Mouse (Mus musculus) kidney, adult 11 months (tissue): ENCODE data around the gene Neurl2.
"Not testable (repeated sequence)": the region's sequence is repeated elsewhere in the genome, so short reads cannot be mapped to it uniquely, and the experiment has no call there.

Experiments used
- DNase-seq: peaks from one replicate; pipeline ENCODE4 v3.0.0; 2022

Gene Neurl2

DNA sequence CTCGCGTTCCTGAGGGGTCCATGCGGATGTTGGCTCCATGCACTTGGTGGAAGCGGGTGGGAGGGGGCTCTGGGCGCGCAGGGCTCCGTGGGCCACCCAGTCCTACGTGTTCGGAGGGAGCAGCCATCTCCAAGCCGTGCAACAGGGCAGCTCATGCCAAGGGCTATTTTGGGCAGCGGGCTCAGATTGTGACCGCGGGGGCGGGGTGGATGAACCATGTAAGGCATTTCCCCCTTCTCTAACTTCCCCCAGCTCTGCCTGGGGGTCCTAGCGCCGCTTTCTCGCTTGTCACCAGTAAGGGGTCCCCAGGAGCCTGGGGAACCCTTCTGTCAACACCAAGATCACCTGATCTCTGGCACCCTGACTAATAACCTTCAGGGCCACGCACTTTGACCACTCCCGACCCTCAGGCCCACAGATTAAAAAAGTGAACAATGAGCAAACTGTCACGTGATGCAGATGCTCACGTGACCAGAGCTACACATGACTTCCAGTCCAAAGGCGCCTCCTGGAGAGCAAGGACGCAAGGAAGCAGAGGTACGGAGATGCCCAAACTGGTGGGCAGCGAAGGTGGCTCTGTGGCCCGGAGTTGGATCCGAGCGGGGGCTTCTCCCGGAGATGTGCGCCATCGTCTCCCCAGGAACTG is at the start of gene Neurl2:
Gene Neurl2, minus strand, starts transcription at position 143 of the 646 bp plus-strand sequence.
- DNase-seq, result peak; percentile 94

DNA sequence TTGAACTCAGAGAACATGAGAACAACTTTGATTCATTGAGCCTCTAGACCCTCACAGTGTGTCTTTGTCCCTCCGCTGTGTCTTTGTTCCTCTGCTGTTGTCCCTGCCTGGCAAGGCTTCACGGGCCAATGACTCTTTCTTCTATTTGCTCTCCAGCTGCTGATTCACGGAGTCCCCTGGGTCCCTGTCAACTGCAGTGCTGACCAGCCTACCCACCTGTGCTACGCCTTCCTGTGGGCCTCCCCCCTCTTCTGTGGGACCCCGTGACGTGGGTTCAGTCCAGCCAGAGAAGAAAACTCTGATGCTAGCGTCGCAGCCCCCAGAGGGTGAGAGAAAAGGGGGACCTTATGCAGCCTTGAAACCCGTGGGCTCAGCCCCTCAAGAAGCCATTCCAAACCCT is 49.4 kb upstream of the Neurl2 start:
- DNase-seq, result no peak

DNA sequence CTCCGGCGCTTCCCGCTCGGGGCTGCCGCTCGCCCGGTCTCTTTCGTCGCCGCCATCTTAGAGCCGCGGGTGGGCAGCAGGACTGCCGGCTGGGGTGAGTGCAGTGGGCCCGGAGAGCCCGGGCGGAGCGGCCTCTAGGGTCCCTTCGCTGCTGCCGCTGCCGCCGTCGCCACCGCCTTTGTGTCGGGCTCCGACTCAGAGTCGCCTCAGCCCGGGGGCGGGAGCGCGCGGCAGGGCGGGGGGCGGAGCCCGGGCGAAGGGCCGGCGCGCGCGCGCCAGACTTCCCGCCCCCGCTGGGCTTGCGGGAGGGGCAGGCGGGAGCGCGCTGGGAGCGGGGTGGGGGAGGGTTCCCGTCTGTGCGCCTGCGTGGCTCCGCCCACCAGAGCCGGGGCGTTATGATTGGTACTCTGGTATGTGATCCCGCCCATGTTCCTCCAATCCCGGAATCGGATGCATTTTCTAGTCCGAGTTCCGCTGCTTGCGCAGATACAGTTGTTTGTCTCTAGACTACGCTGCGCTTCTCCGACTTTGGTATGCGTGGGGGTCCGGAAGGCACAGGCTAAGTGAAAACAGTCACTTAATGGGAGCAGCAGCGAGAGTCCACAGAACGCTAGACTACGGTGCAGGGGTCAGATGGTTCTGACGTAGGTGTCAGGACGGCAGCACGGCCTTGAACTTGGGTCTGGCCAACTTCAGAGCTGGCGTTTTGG is 46.5 kb upstream of the Neurl2 start:
- DNase-seq, result peak; percentile 95

DNA sequence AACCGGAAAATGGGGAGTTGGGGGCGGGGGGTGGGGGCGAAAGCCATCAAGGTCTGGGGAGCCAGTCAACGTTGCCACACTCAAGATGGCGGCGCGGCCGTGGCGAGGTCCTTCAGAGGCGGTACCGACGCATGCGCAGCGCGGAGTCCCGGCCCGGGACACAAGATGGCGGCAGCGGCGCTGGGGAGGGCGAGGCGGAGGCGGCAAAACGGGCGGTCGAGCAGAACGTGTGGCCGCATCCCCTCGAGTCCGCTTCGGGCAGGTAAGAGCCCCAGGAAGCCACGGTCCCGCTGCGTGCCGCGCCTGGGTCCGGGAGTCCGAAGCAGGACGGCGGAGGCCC is 45.9 kb upstream of the Neurl2 start, which contains the start of gene Pcif1:
Gene Pcif1, plus strand, starts transcription at position 77 of the 340 bp plus-strand sequence.
- DNase-seq, result peak; percentile 89

DNA sequence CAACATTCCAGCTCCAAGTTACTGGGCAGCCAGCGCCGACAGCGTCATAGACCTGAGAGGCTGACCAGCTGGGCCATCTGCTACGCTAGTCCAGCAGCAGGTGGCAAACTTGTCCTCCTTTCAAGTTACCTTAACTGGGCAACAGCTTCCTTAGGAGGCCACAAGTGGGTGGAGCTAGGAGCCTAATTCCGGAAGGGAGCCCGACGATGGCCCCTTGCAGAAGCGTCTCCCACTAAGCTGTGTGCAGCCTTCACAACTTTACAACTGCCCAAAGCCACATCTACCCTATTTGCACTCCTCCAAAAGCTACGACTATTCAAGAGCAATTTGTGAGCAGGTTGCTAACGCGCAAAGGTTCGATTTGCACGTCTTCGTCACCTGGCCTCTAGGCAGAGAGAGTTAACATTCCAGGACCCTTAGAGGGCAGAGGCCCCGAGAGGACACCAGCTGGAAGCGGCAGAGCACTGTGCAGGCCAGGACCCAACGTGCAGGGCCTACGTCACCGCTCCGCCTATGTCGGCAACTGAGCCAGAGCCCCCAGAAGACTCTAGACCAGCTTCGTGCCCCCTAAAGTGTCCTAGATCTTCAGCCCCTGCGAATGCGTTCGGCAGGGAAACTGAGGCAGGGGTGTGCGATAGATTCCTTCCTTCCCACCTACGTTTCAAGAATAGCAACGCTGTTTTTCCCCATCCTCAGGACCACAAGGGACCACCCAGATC is 45.4 kb upstream of the Neurl2 start:
- peak; percentile 90 for DNase-seq

DNA sequence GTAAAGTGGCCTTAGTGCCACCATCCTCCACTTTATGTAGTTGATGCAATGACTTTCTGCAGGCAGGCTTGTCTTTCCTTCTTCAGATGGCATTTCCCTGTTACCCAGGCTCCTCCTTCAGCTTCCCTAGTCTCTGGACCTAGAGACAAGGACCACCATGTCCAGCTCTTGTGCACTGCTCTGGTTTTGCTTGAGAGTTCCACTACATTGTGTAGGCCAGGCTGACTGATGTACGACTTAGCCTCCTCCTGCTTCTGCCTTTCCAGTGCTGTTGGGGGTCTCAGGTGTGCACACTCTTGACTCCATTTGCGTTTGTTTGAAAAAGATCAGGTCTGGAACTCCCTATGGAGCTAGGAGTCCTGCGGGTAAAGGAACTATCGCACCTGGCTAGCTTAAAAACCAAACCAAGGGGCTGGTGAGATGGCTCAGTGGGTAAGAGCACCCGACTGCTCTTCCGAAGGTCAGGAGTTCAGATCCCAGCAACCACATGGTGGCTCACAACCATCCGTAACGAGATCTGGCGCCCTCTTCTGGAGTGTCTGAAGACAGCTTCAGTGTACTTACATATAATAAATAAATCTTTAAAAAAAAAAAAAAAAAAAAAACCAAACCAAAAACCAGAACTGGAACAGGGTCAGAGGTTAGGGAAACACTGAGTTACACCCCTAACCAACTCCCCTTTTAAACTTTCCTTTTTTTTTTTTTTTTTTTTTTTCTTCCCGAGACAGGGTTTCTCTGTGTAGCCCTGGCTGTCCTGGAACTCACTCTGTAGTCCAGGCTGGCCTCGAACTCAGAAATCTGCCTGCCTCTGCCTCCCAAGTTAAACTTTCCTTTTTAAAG is 44.3 kb upstream of the Neurl2 start:
- DNase-seq, result not testable (repeated sequence)

DNA sequence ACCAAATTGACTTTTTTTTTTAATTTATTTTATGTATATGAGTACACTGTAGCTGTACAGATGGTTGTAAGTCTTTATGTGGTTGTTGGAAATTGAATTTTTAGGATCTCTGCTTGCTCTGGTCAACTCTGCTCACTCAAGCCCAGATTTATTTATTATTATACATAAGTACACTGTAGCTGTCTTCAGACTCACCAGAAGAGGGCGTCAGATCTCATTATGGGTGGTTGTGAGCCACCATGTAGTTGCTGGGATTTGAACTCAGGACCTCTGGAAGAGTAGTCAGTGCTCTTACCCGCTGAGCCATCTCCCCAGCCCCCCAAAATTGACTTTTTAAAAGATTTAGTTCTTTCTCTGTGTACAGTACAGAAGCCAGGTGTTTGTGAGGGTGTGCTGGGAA is 42.4 kb upstream of the Neurl2 start:
- not testable (repeated sequence) for DNase-seq

DNA sequence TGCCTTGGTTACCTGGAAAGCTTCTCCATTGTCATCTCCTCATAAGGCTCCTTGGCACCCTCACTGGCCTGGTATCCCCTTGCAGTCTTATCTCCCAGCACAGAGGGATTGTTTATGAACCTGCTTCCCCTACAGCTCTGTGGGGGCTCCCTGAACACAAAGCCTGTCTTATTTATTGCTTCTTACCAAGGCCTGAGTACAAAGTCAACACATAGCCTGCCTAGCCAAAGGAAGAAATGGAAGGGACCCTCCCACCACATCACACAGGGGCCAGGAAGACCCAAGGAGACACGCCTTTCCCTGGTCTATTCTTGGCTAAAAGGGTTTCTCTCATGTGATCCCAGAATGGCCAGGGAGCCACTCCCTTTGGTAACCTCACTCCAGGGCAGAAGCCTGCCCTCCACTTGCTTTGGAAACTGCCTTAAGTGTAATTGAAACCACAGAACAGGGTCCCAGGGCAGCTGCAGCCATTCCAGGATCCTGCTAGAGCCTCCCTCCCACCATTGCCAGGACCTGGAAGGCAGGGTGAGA is 41.0 kb upstream of the Neurl2 start:
- DNase-seq, result peak; percentile 72

DNA sequence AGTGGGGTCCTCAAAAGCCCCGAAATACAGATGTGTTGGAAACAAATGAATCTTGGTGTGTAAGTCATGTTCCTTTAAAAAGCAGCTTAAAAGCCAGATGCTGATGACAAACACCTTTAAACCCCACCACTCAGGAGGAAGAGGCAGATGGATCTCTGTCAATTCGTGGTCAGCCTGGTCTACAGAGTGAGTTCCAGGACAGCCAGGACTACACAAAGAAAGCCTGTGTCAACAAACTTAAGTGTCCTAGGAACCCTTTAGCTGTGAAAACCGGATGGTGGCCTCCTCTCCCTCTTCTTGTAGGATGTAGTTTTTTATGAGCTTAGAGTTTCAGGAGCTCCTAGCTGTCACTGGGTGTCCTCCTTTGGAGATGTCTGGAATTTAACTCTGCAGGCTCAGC is 40.4 kb upstream of the Neurl2 start:
- DNase-seq, result no peak

DNA sequence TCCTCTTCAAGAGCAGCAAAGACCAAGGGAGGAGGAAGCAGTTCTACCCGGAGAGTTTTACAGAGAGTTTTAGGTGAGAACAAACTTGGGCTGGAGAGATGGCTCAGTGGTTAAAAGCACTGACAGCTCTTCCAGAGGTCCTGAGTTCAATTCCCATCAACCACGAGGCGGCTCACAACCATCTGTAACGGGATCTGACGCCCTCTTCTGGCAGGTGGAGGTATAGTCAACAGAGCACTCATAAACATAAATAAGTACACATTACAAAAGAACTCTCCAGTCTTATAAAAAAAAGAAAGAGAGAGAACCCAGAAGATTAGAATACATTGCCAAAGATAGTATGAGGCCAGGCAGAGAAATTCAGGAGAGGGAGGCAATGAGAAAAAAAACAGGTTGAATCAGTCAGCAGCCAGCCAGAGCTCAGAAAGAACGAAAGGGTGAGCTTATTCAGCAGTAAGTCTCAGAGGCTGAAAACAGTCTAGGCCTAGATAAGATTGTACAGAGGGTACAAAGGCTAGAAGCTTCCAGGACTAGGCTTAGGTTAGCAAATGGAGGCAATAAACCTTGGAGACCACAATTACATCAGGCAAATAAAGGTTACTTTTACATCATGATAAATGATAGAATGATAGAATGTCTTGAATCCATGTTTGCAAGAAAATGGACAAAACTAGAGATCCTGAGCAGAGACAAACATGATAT is 38.5 kb upstream of the Neurl2 start:
- no peak for DNase-seq

DNA sequence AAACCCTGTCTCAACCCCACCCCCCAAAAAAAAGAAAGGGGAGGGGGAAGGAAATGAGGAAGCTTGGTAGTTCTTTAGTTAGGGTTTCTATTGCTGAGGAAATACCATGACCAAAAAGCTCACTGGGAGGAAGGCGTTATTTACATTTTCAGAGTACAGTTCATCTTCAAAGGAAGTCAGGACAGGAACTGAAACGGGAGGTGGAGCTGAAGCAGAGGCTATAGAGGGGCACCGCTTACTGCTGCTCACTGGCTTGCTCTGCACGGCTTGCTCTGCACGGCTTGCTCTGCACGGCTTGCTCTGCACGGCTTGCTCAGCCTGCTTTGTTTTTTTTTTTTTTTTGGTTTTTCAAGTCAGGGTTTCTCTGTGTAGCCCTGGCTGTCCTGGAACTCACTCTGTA is 35.2 kb upstream of the Neurl2 start:
- DNase-seq, result no peak

DNA sequence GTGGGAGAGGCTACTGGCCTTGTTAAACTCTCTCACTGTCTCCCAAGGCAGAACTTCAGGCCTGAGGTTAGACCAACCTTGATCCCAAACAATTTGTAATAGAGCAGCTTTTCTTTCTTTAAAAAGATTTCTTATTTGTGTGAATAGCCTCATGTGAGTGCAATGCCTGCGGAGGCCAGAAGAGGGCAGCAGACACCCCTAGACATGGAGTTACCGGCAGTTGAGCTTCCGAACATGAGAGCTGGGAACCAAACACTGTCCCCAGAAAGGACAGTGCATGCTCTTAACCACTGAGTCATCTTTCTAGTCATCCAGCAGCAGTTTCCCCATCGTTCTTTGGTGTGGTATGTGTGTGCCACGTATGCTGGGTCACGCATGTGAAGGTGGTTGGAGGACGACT is 34.3 kb upstream of the Neurl2 start:
- DNase-seq, result no peak

DNA sequence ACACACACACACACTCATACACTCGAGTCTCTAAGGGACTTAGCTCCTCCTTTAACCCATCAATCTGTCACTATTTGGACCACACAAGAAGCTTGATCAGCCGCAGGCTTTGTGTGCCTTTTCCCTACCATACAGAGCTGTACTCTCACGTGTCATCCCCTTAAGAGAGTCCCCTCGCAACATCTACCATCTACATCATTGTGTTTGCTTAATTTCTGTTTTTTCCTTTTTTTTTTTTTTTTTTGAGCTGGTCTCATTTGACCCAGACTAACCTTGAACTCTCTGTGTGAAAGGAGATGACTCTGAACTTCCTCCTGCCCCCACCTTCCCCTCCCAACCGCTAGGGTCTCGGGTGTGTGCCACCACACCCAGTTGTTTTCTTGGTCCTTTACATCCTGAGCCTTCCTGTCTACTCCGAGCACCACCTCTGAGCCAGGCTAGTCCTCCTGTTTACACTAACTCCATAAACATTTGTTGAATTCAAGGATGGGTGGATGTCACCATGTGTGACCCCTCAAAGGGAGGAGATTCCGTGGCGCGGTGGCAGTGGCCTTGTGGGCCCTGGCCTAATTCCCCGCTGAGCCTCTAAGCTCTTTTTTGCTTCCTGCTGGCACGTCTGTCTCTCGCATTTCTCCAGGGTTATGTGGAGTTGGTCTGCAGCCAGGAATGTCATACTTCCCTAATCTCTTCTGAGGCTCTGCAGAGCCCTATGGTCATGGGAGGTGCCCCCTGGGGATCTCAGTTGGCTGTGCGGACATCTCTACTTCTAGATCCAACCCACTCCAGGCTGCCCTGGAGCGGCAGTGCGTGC is 33.7 kb upstream of the Neurl2 start:
- peak; percentile 59 for DNase-seq

DNA sequence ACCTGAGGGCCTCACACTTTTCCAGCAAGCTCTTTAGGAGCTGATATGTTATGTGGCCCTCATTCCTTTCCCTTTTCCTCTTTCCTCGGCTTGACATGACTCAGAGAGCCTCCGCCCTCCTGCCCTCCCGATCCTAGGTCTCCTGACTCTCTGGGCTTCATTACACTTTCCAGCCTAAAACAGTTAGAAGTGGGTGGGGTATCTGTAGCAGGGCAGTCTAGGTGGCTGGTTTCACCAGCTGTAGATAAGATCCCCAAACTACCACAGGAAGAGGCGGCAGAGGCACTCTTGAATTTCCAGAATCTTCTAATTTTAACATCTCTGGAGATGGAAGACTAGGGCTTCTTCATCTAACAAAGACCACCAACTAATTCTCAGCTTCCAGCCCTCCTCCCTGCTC is 31.3 kb upstream of the Neurl2 start:
- no peak for DNase-seq

DNA sequence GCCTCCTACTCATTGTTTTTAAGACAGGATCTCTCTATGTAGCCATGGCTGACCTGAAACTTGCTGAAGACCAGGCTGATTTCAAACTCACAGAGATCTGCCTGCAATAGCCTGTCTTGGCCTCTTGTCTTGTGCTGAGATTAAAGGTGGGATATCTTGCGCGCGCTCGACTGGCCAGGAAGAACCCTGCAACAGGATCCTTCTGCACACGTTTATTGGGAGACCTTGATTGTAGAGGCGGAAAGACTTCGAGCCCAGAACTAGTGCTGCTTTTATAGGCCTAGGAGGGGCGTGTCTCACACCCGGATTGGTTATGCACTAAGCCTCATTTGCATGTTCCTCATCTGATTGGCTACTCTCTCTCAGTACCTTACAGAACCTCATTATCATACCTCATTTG is 30.2 kb upstream of the Neurl2 start:
- not testable (repeated sequence) for DNase-seq

DNA sequence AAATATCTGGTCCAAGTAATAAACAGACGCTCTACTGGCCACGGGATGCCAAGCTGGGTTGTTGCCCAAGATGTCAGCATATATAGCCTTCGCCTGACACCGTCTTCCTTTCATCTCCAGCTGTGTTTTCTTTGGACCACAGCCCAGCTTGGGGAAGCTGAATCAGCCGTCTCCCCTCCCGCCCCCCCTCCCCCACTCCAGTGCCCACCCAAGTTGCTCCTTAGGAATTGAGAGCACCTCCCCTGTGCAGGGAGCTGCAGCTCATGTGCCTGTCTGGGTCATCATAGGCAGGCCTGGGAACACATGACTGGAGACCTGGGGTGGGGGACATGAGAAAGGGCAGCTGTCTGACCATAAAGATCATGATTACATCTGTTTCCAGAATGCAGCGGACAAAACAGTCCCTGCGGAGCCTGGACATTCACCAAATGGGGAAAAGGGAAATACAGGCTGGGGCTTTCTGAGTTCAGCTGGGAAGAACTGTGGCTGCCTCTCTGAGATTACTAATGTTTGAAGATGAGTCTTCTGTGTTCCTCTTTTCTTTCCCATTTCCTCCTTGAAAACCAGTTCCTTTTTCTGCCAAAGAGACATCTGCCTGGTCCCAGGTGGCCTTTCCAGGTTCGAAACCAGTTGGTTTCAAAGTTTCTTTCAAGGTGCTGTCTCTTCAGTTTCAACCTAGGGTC is 29.1 kb upstream of the Neurl2 start:
- no peak for DNase-seq

DNA sequence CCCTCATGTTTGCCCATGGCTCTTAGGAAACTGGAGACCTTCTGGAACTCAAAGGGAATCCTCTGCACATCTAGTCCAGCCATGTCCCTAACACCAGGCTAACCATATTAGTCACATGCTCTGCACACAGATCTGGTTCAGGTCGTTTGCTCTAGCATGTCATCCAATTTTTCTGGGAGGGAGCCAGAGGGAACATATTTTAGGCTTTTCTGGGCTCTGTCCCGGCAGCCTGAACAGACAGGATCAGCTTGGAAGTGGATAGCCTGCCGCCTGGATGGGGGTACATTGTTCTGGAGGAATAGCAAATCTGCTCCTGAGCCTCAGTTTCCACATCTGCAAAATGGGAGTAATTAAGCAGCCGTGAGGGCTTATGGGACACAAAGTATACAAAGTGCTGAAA is 27.8 kb upstream of the Neurl2 start:
- DNase-seq, result no peak

DNA sequence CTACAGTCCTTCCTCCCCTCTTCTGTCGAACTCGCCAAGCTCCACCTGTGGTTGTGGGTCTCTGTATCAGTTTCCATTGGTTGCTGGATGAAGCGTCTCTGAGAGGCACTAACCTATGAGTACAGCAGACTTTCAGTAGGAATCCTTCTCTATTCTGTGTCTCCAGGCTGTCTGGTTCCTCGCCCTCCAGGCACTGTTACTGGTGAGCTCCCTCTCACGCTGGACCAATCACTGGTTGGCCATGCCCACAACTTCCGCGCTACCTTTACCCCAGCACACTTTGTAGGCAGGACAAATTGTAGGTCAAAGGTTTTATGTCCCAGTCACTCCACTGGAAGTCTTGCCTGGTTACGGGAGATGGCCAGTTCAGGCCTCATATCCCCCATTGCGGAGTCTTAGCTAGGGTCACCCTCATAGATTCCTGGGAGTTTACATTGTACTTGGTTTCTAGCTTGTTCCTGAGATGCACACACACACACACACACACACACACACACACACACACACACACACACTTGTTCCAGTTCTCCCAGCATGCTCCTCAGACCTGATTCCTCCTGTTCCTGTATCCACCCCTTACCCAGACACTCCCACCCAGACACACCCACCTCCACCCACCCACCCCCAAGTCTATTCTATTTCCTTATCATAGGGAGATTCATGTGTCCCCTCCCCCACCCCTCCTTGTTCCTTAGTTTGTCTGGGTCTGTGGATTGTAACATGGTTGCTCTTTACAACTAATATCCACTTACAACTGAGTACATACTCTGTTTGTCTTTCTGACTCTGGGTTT is 26.6 kb upstream of the Neurl2 start:
- DNase-seq, result no peak

DNA sequence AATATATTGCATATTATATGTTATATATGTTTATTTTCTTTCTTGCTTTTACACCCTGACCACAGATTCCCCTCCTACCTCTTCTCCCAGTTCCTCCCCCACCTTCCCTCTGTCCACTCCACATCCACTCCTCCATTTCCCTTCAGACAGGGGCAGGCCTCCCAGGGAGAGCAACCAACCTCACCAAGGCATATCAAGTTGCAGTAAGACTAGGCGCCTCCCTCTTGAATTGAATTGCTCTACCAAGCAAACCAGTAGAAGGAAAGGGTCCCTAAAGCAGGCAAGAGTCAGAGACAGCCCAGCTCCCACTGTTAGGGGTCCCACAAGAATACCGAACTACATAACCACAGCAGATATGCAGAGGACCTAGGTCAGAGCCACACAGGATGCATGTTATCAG is 25.9 kb upstream of the Neurl2 start:
- no peak for DNase-seq
